Mouse (Mus musculus) testis, adult 2 months (tissue): ENCODE measurements around the gene Mien1. TPM values are rescaled to one million over a fixed set of nuclear protein-coding genes. Genes with fewer than 3 reads are reported as not detected.

ENCODE experiments used
- H3K27ac ChIP-seq: fragments of 200-500 bp; 2 replicates; pipeline ENCODE4 v1.5.1; 2012; ENCODE audit warnings: low read depth, low read length; ENCODE audit not compliant: control insufficient read depth, insufficient read depth
- H3K27me3 ChIP-seq: fragments of 200-500 bp; 2 replicates; pipeline ENCODE4 v1.6.1; 2012; ENCODE audit warnings: mild to moderate bottlenecking, low read length, moderate library complexity; ENCODE audit not compliant: control insufficient read depth, insufficient read depth
- H3K36me3 ChIP-seq: fragments of 200-500 bp; 2 replicates; pipeline ENCODE4 v1.6.1; 2012; ENCODE audit warnings: mild to moderate bottlenecking, low read length; ENCODE audit not compliant: control insufficient read depth, insufficient read depth
- H3K4me1 ChIP-seq: fragments of 200-500 bp; 2 replicates; pipeline ENCODE4 v1.6.1; 2012; ENCODE audit warnings: low read length; ENCODE audit not compliant: control insufficient read depth, insufficient read depth
- H3K4me3 ChIP-seq: fragments of 200-500 bp; 2 replicates; pipeline ENCODE4 v1.5.1; 2012; ENCODE audit warnings: low read depth, mild to moderate bottlenecking, low read length, moderate library complexity, mixed read lengths; ENCODE audit not compliant: control insufficient read depth
- CTCF ChIP-seq: fragments of 200-500 bp; IDR thresholded peaks from 2 replicates; pipeline ENCODE4 v1.5.1; 2012; ENCODE audit warnings: low read depth, mild to moderate bottlenecking, inconsistent platforms, low read length, moderate library complexity; ENCODE audit not compliant: control insufficient read depth, insufficient read depth, insufficient replicate concordance
- POLR2A ChIP-seq: fragments of 200-500 bp; IDR thresholded peaks from 2 replicates; pipeline ENCODE4 v1.6.1; 2012; ENCODE audit warnings: low read depth, mild to moderate bottlenecking, inconsistent platforms, low read length, moderate library complexity; ENCODE audit not compliant: control insufficient read depth
- polyA plus RNA-seq: library from polyadenylated mRNA; depleted of rRNA; stranded (reverse); fragments of >200 nt; gene quantifications from 2 replicates; pipeline ENCODE4 v1.2.3, GENCODE M21; 2012

Gene Mien1
- polyA plus RNA-seq, 1 experiment, result 53.1 TPM

GRCm38 (mm10) chr11:98400816-98401215 lies 38.0 kb downstream of the Mien1 start:
- H3K27ac ChIP-seq, result no peak overlapping the region; the same call in 1 of the 2 replicates

GRCm38 (mm10) chr11:98400161-98400726 lies 38.5 kb downstream of the Mien1 start, which contains the start of gene Pgap3:
Pgap3 (minus strand) TSS chr11:98400490.
- H3K27ac ChIP-seq, result peak within 1 kb of the TSS; percentile 96
- TF ChIP-seq POLR2A, result peak; percentile 48; the same call in 1 of the 2 replicates
- TF ChIP-seq CTCF, result no peak
- H3K36me3 ChIP-seq, result no peaks in the 10 kb centered on the region
- H3K27me3 ChIP-seq, result no peaks in the 10 kb centered on the region
- H3K4me1 ChIP-seq, result peaks cover 8% of the 10 kb centered on the region
- peak within 1 kb of the TSS; percentile 98 for H3K4me3 ChIP-seq

More at GRCm38 (mm10) chr11:98400816-98401215, 38.0 kb downstream of the Mien1 start:
- peaks cover 8% of the 10 kb centered on the region for H3K4me1 ChIP-seq
- H3K27me3 ChIP-seq, result no peaks in the 10 kb centered on the region
- H3K4me3 ChIP-seq, result no peak overlapping the region; the same call in 1 of the 2 replicates
- no peaks in the 10 kb centered on the region for H3K36me3 ChIP-seq
- TF ChIP-seq CTCF, result no peak
- no peak for TF ChIP-seq POLR2A

- Histone ChIP-seq H3K27ac (no peak overlapping the region), H3K4me1 (peaks cover 23% of the 10 kb centered on the region)
These were observed 40.8 kb downstream of the Mien1 start for GRCm38 (mm10) chr11:98397946-98398345.

GRCm38 (mm10) chr11:98395041-98395440 lies 43.8 kb downstream of the Mien1 start:
- no peaks in the 10 kb centered on the region for H3K36me3 ChIP-seq
- H3K27ac ChIP-seq, result no peak overlapping the region
- H3K4me1 ChIP-seq, result peaks cover 23% of the 10 kb centered on the region
- H3K27me3 ChIP-seq, result no peaks in the 10 kb centered on the region
- TF ChIP-seq CTCF (no peak), POLR2A (no peak)
- no peak overlapping the region for H3K4me3 ChIP-seq

More at GRCm38 (mm10) chr11:98397946-98398345, 40.8 kb downstream of the Mien1 start:
- TF ChIP-seq POLR2A (no peak), CTCF (no peak)
- Histone ChIP-seq H3K4me3 (no peak overlapping the region), H3K36me3 (no peaks in the 10 kb centered on the region), H3K27me3 (no peaks in the 10 kb centered on the region)

GRCm38 (mm10) chr11:98394301-98394700 lies 44.5 kb downstream of the Mien1 start:
- Histone ChIP-seq H3K27me3 (no peaks in the 10 kb centered on the region), H3K4me1 (peaks cover 20% of the 10 kb centered on the region), H3K4me3 (no peak overlapping the region), H3K36me3 (no peaks in the 10 kb centered on the region), H3K27ac (no peak overlapping the region)
- TF ChIP-seq CTCF, result no peak
- TF ChIP-seq POLR2A, result no peak

GRCm38 (mm10) chr11:98393317-98393716 lies 45.5 kb downstream of the Mien1 start:
- TF ChIP-seq CTCF (no peak), POLR2A (peak; percentile 22; the same call in 1 of the 2 replicates)
- Histone ChIP-seq H3K4me3 (no peak overlapping the region), H3K36me3 (no peaks in the 10 kb centered on the region), H3K27me3 (no peaks in the 10 kb centered on the region), H3K27ac (peak overlapping the region; percentile 51), H3K4me1 (peaks cover 26% of the 10 kb centered on the region)

GRCm38 (mm10) chr11:98392645-98393044 lies 46.1 kb downstream of the Mien1 start:
- Histone ChIP-seq H3K27me3 (no peaks in the 10 kb centered on the region), H3K4me3 (no peak overlapping the region), H3K4me1 (peaks cover 26% of the 10 kb centered on the region), H3K36me3 (no peaks in the 10 kb centered on the region), H3K27ac (no peak overlapping the region)
- TF ChIP-seq CTCF (no peak), POLR2A (no peak)

GRCm38 (mm10) chr11:98392034-98392433 lies 46.8 kb downstream of the Mien1 start:
- Histone ChIP-seq H3K4me1 (peaks cover 29% of the 10 kb centered on the region), H3K4me3 (no peak overlapping the region), H3K27me3 (no peaks in the 10 kb centered on the region)

More at GRCm38 (mm10) chr11:98392034-98392433, 46.8 kb downstream of the Mien1 start:
- H3K27ac ChIP-seq, result no peak overlapping the region
- TF ChIP-seq CTCF (no peak), POLR2A (no peak)
- no peaks in the 10 kb centered on the region for H3K36me3 ChIP-seq
